Mouse (Mus musculus) CH12.LX (cell line): ENCODE data around the gene Gm20388.
A peak's percentile ranks its signal among the peaks of the same experiment; 100 is the strongest.

ENCODE experiments used
- CTCF ChIP-seq, 2 experiments: IDR thresholded peaks in 1 of 2; conservative IDR thresholded peaks in 1 of 2; 2 replicates each; pipeline ENCODE4 v1.5.1; 2011 to 2012; ENCODE audit warnings: low read depth in 2 of 2, low read length in 2 of 2, improper control_type of control experiment in 1 of 2, inconsistent platforms in 1 of 2, mild to moderate bottlenecking in 1 of 2, moderate library complexity in 1 of 2
- EP300 ChIP-seq: IDR thresholded peaks from 2 replicates; pipeline ENCODE4 v1.6.1; 2011; ENCODE audit warnings: low read length, improper control_type of control experiment
- MAX ChIP-seq: IDR thresholded peaks from 2 replicates; pipeline ENCODE4 v1.6.1; 2011; ENCODE audit warnings: low read length, improper control_type of control experiment
- RCOR1 ChIP-seq: conservative IDR thresholded peaks from 2 replicates; pipeline ENCODE4 v1.6.1; 2012; ENCODE audit warnings: low read depth, mild to moderate bottlenecking, inconsistent platforms, low read length, improper control_type of control experiment

- peak in 1 of 2 experiments; percentile 55; a peak in 2 of 4 replicates for TF ChIP-seq CTCF (conservative IDR thresholded peaks at IDR 0.05 in 1 of 2, IDR thresholded peaks at IDR 0.05 in 1 of 2; ENCODE audit: low read depth in 2 of 2, low read length in 2 of 2)
- TF ChIP-seq MAX: no peak
- no peak for TF ChIP-seq RCOR1
- no peak for TF ChIP-seq EP300
Observed at GRCm38 (mm10) chr8:120244553-120244952, 333.9 kb downstream of the Gm20388 start.
